Mouse (Mus musculus): Measurements from ENCODE around the gene Mrpl1.

Mrpl1 gene

GRCm38 (mm10) chr5:96206897-96207296 is 2.4 kb upstream of the Mrpl1 start:
- peak in 1 of 2 experiments; percentile 25 for DNase-seq (ENCODE audit: low spot score in 2 of 2)

DNA sequence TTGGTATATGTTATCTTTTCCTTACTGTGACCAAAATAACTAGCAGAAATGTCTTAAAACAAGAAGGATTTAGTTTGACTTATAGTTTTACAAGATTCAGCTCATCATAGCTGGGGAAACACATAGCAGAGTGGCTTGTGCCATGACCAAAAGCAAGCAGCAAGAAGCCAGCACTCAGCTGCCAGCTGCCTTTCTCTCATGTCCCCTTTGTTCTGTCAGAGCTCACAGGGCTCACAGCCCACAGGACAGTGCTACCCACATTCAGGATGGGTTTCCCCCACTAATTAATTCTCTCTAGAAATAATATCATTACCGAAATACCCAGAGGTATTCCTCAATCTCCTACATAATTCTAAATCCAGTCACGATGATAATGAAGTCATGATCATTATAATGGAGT is 1.8 kb upstream of the Mrpl1 start:
- DNase-seq (ENCODE audit: low spot score in 2 of 2) = no peak

GRCm38 (mm10) chr5:96208543-96208942 is 750 bp upstream of the Mrpl1 start:
- no peak for DNase-seq (ENCODE audit: low spot score in 2 of 2)

GRCm38 (mm10) chr5:96209916-96210583 is 757 bp downstream of the Mrpl1 start:
- DNase-seq (ENCODE audit: low spot score in 2 of 2) = peak; percentile 88 to 91

DNA sequence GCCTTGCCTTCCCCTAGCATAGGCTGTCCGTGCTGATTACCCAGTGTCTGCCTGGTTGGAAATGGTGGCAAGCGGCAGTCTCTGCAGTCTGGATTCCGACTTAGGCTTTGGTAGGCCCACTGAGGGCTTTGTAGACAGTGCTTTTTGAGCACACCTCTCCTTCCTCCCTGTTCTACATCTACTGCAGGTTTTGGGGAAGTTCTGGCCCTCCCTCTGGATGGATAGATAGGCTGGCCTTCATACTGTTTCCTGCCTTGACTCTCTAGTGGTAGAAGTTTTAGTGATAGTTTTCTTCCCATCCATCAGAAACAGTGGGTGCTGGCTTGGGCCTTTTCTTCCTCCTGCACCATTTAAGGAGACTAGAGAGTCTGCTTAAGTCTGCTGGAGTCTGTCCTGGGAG is 9.4 kb downstream of the Mrpl1 start:
- DNase-seq (ENCODE audit: low spot score in 2 of 2) = no peak

GRCm38 (mm10) chr5:96219512-96219911 is 10.2 kb downstream of the Mrpl1 start:
- no peak for DNase-seq (ENCODE audit: low spot score in 2 of 2)

DNA sequence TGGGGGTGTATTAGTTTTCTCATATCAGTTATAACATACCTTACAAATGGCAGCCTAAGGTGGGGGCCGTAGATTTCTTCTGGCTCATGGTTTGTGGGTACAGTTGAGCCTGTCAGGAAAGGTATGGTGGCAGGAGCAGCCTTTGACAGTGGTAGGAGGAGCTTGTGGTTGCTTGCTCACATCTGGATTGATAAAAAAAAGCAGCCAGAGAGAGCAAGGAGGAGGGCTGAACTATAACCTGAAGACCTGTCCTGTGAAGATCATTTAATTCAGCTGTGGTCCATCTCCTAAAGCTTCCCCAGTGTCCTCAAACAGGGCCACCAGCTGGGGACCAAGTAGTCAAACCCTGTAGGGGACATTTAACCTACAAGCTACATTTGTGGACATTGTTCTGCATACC is 12.0 kb downstream of the Mrpl1 start:
- no peak for DNase-seq (ENCODE audit: low spot score in 2 of 2)

GRCm38 (mm10) chr5:96221812-96222585 is 12.7 kb downstream of the Mrpl1 start:
- DNase-seq (ENCODE audit: low spot score in 2 of 2) = peak in 1 of 2 experiments; percentile 56

DNA sequence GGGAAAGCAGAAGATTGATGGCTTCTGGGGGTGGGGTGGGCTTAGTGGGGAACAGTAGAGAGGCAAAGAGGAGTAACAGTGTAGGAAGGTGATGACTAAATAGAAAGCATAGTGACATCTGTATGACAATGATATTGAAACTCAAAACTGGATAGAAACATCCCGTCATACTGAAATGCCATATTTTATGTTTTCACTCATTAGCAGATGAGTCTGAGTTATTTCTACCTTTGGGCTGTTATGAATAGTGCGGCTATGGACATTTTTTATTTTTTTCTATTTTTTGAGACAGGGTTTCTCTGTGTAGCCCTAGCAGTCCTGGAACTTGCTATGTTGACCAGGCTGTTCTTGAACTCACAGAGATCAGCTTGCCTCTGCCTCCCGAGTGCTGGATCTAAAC is 13.7 kb downstream of the Mrpl1 start:
- DNase-seq (ENCODE audit: low spot score in 2 of 2) = no peak

DNA sequence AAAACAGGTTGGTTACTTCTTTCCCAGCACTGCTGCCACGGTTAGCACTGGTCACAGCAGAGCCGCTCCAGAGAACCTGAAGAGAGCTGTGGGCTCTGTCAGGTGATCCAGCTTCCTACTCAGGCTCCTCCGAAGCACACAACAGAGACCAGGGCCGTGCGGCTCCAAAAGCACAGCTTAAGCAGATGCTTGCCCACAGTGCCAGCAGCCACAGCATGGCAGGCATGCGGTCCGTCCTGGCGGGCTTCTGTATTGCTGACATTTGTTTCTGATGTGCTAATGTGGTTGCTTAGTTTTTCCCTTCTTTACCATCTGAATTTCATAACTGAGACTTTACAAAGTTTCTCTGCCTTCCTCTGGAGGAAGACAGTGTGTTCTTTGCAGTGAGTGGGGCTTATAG is 17.2 kb downstream of the Mrpl1 start:
- no peak for DNase-seq (ENCODE audit: low spot score in 2 of 2)

- DNase-seq (ENCODE audit: low spot score in 2 of 2) = no peak
These were observed 19.7 kb downstream of the Mrpl1 start for GRCm38 (mm10) chr5:96228967-96229366.

DNA sequence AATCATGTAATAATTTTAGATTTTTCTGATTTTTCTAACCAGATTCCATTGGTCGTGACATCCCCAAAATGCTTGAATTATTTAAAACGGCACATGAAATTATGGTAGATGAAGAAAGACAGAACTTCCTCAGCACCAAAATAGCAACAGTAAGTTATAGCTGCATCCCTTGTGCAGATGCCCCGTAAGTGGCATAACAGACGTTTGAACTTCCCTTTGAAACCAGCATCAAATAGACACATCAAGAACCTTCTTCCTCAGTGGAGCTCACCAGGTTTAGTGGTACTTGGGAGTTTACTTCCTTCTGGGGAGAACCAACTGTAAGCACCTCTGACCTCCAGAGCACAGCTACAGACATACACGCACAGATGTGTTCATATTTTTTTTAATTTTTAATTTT is 29.5 kb downstream of the Mrpl1 start:
- DNase-seq (ENCODE audit: low spot score in 2 of 2) = no peak

- no peak for DNase-seq (ENCODE audit: low spot score in 2 of 2)
These were observed 31.6 kb downstream of the Mrpl1 start for GRCm38 (mm10) chr5:96240856-96241255.

DNA sequence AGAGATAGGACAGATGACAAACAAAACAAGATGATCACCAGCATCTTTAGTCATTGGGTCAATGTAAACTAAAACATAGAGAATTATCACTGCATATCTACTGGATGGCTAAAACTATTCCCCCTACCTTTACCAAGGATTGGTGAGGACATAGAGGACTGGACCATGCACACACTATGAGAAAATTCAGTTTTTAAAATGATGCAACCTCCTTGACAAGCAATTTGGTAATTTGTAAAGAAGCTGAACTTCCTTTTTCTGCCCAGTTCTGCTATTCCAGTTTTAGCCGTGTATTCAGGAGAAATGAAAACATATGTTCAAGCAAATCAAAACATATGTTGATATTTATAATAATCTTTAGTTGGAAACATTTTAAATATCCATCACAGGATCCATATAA is 35.2 kb downstream of the Mrpl1 start:
- no peak for DNase-seq (ENCODE audit: low spot score in 2 of 2)

DNA sequence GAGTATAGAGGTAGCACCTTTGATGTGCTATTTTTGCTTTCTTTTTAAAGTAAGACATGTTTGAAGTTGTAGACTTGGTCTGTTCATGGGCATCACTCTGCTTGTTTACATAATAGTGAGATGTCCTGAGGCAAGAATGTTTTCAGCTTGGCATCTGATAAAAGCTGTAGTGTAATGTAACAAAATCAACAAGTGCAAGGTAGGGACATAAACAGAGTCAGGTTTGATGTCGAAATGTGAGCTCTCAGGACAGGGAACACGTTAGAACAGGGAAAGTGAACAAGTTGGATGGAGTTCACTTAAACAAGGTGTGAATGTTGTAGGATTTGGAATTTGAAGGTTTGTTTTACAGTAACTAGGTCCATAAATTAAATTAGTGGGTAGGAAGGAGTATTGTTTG is 44.7 kb downstream of the Mrpl1 start:
- no peak for DNase-seq (ENCODE audit: low spot score in 2 of 2)

DNA sequence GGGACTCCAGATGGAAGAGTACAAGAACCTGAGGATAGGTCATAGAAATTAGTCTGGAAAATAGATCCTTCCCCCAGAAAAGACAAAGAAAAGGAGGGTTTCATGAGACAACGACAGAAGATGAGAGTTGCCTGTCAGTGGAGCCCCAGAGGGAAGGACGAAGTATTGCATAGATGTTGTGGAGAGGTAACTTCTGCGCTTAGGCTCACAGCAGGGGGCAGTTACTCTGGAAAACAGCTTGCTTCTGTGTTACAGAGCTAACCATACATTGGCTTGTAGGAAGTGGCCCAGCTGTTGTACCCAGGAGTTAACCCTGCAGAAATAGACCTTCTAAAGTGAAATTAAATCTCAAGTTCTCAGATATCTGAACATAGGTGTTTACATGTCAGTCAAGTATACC is 45.9 kb downstream of the Mrpl1 start:
- DNase-seq (ENCODE audit: low spot score in 2 of 2) = no peak

- DNase-seq (ENCODE audit: low spot score in 2 of 2) = no peak
These were observed 48.9 kb downstream of the Mrpl1 start for GRCm38 (mm10) chr5:96258210-96258609.

GRCm38 (mm10) chr5:96267017-96267702 is 57.9 kb downstream of the Mrpl1 start:
- peak; percentile 22 to 69 for DNase-seq (ENCODE audit: low spot score in 2 of 2)

DNA sequence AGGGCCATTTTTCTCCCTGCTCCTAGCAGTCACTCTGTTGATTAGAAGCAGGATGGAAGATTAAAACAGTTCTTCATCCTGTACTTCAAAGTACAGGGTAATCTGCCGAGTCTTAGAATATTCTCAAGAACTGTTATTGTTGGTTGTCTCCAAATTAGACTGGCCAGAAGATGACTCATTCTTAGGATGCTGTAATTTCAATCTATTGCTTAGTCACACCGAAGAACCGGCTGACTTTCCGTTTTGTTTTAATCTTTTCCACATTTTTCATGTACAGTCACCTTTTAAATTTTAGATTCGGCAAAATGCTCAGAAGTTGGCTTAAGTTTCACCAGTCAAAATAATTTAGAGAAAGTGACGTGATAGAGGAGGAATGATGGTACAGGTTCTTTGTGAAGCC is 61.8 kb downstream of the Mrpl1 start:
- DNase-seq (ENCODE audit: low spot score in 2 of 2) = no peak

DNA sequence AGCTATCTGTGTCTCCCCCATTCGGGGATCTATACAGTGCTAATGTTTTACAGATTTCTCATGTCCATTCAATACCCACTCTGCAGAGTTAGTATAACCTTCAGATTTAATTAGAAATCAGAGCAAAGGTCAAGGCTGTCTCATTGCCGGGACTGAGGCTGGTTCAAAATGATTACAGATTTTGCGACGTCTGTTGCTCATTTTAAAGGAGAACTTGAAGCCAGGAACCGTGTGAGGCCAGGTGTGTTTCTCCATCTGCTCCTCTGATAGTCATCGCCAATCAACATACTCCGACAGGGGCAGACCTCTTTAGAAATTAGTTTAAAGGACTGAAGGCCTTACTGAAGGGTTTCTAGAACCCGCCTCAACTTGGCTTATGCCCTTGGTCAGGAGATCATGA is 96.5 kb downstream of the Mrpl1 start:
- no peak for DNase-seq (ENCODE audit: low spot score in 2 of 2)

DNA sequence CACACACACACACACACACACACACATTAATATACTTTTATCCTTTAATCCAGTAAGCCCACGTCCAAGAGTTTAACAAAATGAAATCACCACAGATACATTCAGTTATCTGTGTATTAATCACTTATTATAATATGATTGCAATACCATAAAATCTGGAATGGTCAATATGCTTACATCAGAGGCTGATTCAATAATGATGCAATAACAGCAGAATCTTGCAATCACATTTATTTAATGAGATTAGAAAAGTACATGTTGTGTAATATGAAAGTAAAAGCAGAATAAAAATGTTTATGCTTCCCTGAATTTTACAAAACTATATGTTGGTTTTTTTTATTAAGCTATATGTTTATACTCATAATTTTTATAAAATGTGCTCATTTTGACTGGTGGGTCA is 97.0 kb downstream of the Mrpl1 start:
- DNase-seq (ENCODE audit: low spot score in 2 of 2) = no peak

- DNase-seq (ENCODE audit: low spot score in 2 of 2) = no peak
These were observed 97.5 kb downstream of the Mrpl1 start for GRCm38 (mm10) chr5:96306826-96307225.

DNA sequence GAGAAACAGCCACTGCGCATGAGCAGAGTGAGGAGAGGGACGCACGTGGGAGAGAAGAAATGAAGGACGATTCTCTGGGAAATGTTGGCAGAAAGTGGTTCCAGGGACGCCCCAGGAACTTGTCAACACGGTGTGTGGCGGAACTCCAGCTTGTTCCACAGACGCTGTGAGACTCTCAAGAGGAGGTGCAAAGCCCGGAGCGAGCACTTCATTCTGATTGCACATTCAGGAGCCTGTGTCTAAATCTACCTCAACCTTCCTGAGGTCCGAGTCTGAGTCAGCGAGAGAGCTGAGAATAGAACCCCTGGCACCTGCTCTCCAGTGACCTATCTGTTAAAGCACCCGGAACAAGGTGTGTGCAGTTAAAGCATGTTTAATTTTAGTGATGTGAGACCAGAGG is 98.8 kb downstream of the Mrpl1 start:
- no peak for DNase-seq (ENCODE audit: low spot score in 2 of 2)
